Mouse (Mus musculus) kidney, adult 9 months (tissue): ENCODE measurements around the gene Ttll5.
A peak's percentile ranks its signal among the peaks of the same experiment; 100 is the strongest.

Source experiments
- DNase-seq: peaks from one replicate; pipeline ENCODE4 v3.0.0; 2022

The Ttll5 gene

GRCm38 (mm10) chr12:86105546-86105945 lies 281.1 kb downstream of the Ttll5 start:
- peak; percentile 38 for DNase-seq

- DNase-seq: no peak
Observed at GRCm38 (mm10) chr12:86106086-86106485, 281.6 kb downstream of the Ttll5 start.

DNA sequence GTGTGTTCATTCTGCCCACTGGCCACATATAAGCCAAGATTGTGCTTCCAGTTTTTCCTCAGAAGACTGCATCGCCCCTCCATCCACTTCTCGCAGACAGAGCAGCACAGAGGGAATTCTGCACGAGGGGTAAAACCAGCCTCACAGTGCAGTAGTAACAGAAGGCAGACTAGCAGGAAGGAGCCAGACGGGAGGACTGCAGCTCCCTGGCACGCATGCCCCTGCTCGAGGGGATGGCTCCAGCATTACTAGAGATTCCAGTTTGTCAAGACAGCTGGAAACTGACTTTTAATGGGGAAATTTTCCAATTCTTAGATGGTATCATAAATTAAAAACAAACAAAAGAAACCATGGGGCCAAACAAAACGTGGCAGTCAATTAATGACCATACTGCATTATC lies 283.2 kb downstream of the Ttll5 start:
- DNase-seq: no peak

DNA sequence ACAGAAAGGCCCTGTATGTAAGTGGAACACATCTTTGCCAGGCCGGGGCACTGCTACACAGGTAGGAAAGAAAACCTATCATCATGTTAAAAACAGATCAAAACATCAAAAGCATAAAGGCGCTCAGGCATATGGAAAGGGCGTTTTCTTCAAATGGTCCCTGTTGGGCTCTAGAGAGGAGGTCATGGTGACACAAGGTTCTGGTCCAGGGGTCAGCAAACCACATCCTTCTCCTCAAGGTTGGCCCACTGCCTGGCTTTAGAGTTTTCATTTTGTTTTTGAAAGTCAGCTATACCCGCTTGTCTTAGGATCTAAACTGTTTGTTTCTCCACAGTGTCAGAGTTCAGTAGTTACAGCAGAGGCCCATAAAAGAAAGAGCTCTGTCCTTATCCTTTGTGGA lies 285.1 kb downstream of the Ttll5 start:
- peak; percentile 42 for DNase-seq

- DNase-seq: peak; percentile 70
Observed at GRCm38 (mm10) chr12:86110637-86111036, 286.2 kb downstream of the Ttll5 start.
